Mouse (Mus musculus) CH12.LX (cell line): ENCODE data around the gene Tada3. TPM values are rescaled to one million over a fixed set of nuclear protein-coding genes. Genes with fewer than 3 reads are reported as not detected.

Experiments used
- DNase-seq: peaks from one replicate; pipeline ENCODE4 v3.0.0-alpha.2; 2013; ENCODE audit errors: extremely low read depth
- H3K27ac ChIP-seq: 2 replicates; pipeline ENCODE4 v1.5.1; 2012; ENCODE audit warnings: low read depth, mild to moderate bottlenecking, control low read depth, moderate library complexity; ENCODE audit not compliant: insufficient read depth
- H3K27me3 ChIP-seq: replicated peaks from 2 replicates; pipeline ENCODE3; 2012; ENCODE audit warnings: inconsistent platforms
- H3K36me3 ChIP-seq, 2 experiments: replicated peaks in 1 of 2; 2 replicates each; pipeline versions ENCODE3 to v1.6.1; 2012; ENCODE audit warnings: inconsistent platforms in 1 of 2, low read length in 1 of 2, mild to moderate bottlenecking in 1 of 2, mixed read lengths in 1 of 2, moderate library complexity in 1 of 2; ENCODE audit not compliant: control insufficient read depth in 1 of 2, insufficient read depth in 1 of 2
- H3K4me1 ChIP-seq, 2 experiments: 2 replicates each; pipeline ENCODE4 v1.6.1; 2012; ENCODE audit warnings: inconsistent platforms in 1 of 2, moderate library complexity in 1 of 2; ENCODE audit not compliant: insufficient read depth in 2 of 2, control insufficient read depth in 1 of 2
- H3K4me2 ChIP-seq: 2 replicates; pipeline ENCODE4 v1.6.1; 2012; ENCODE audit warnings: low read depth, mild to moderate bottlenecking, control low read depth; ENCODE audit not compliant: poor library complexity, insufficient read depth, severe bottlenecking
- H3K4me3 ChIP-seq, 3 experiments: fragments of 150-350 bp in 1 of 3; sonication (generic) in 1 of 3; replicated peaks in 1 of 3; 2 replicates each; pipeline versions ENCODE3 to v1.5.1; 2011 to 2012; ENCODE audit warnings: low read depth in 2 of 3, low read length in 2 of 3, mild to moderate bottlenecking in 2 of 3, moderate library complexity in 2 of 3, control low read depth in 1 of 3, improper control_type of control experiment in 1 of 3, inconsistent platforms in 1 of 3, mixed read lengths in 1 of 3; ENCODE audit not compliant: poor library complexity in 1 of 3
- H3K79me2 ChIP-seq: replicated peaks from 2 replicates; pipeline ENCODE4 v1.6.1; 2012; ENCODE audit warnings: mild to moderate bottlenecking, moderate library complexity; ENCODE audit not compliant: control insufficient read depth, poor library complexity, insufficient read depth, severe bottlenecking; ENCODE audit errors: extremely low read depth
- H3K9ac ChIP-seq: 2 replicates; pipeline ENCODE4 v1.6.1; 2012; ENCODE audit warnings: low read depth, mild to moderate bottlenecking, control low read depth, moderate library complexity; ENCODE audit not compliant: insufficient read depth
- H3K9me3 ChIP-seq: replicated peaks from 2 replicates; pipeline ENCODE3; 2012; ENCODE audit warnings: low read length, inconsistent platforms, mixed read lengths
- BHLHE40 ChIP-seq: IDR thresholded peaks from 2 replicates; pipeline ENCODE4 v1.6.1; 2011; ENCODE audit warnings: mild to moderate bottlenecking, low read depth, low read length, improper control_type of control experiment
- CHD1 ChIP-seq: IDR thresholded peaks from 2 replicates; pipeline ENCODE4 v1.6.1; 2012; ENCODE audit warnings: low read depth, low read length, improper control_type of control experiment, inconsistent platforms
- CHD2 ChIP-seq: IDR thresholded peaks from 2 replicates; pipeline ENCODE4 v1.6.1; 2011; ENCODE audit warnings: low read length, improper control_type of control experiment
- CTCF ChIP-seq, 2 experiments: IDR thresholded peaks in 1 of 2; conservative IDR thresholded peaks in 1 of 2; 2 replicates each; pipeline ENCODE4 v1.5.1; 2011 to 2012; ENCODE audit warnings: low read depth in 2 of 2, low read length in 2 of 2, improper control_type of control experiment in 1 of 2, inconsistent platforms in 1 of 2, mild to moderate bottlenecking in 1 of 2, moderate library complexity in 1 of 2
- E2F4 ChIP-seq: IDR thresholded peaks from 2 replicates; pipeline ENCODE4 v1.6.1; 2011; ENCODE audit warnings: low read depth, low read length, improper control_type of control experiment; ENCODE audit not compliant: insufficient replicate concordance
- ELF1 ChIP-seq: IDR thresholded peaks from 2 replicates; pipeline ENCODE4 v1.6.1; 2014; ENCODE audit warnings: low read depth, mild to moderate bottlenecking, inconsistent platforms, low read length, improper control_type of control experiment
- EP300 ChIP-seq: IDR thresholded peaks from 2 replicates; pipeline ENCODE4 v1.6.1; 2011; ENCODE audit warnings: low read length, improper control_type of control experiment
- ETS1 ChIP-seq: conservative IDR thresholded peaks from 2 replicates; pipeline ENCODE4 v1.6.1; 2012; ENCODE audit warnings: low read depth, mild to moderate bottlenecking, inconsistent platforms, low read length, improper control_type of control experiment, moderate library complexity
- GABPA ChIP-seq: IDR thresholded peaks from 2 replicates; pipeline ENCODE4 v1.6.1; 2012; ENCODE audit warnings: low read depth, low read length, improper control_type of control experiment, inconsistent platforms; ENCODE audit not compliant: insufficient replicate concordance
- HCFC1 ChIP-seq: IDR thresholded peaks from 2 replicates; pipeline ENCODE4 v1.6.1; 2012; ENCODE audit warnings: low read depth, mild to moderate bottlenecking, inconsistent platforms, low read length, improper control_type of control experiment
- IRF4 ChIP-seq: IDR thresholded peaks from 2 replicates; pipeline ENCODE4 v1.6.1; 2014; ENCODE audit warnings: low read depth, mild to moderate bottlenecking, inconsistent platforms, low read length, improper control_type of control experiment
- JUN ChIP-seq: IDR thresholded peaks from 2 replicates; pipeline ENCODE4 v1.6.1; 2011; ENCODE audit warnings: low read depth, mild to moderate bottlenecking, low read length, improper control_type of control experiment, moderate library complexity; ENCODE audit not compliant: insufficient read depth
- JUND ChIP-seq: conservative IDR thresholded peaks from 2 replicates; pipeline ENCODE4 v1.6.1; 2011; ENCODE audit warnings: low read depth, low read length, improper control_type of control experiment
- KAT2A ChIP-seq: IDR thresholded peaks from 2 replicates; pipeline ENCODE4 v1.6.1; 2012; ENCODE audit warnings: low read length, improper control_type of control experiment, inconsistent platforms; ENCODE audit not compliant: insufficient replicate concordance
- MAFK ChIP-seq: IDR thresholded peaks from 2 replicates; pipeline ENCODE4 v1.6.1; 2011; ENCODE audit warnings: low read length, improper control_type of control experiment; ENCODE audit not compliant: insufficient replicate concordance
- MAX ChIP-seq: IDR thresholded peaks from 2 replicates; pipeline ENCODE4 v1.6.1; 2011; ENCODE audit warnings: low read length, improper control_type of control experiment
- MAZ ChIP-seq: IDR thresholded peaks from 2 replicates; pipeline ENCODE4 v1.6.1; 2012; ENCODE audit warnings: low read depth, mild to moderate bottlenecking, inconsistent platforms, low read length, improper control_type of control experiment, moderate library complexity
- MEF2A ChIP-seq: IDR thresholded peaks from 2 replicates; pipeline ENCODE4 v1.6.1; 2014; ENCODE audit warnings: low read depth, mild to moderate bottlenecking, inconsistent platforms, low read length, improper control_type of control experiment, borderline replicate concordance
- MXI1 ChIP-seq: IDR thresholded peaks from 2 replicates; pipeline ENCODE4 v1.6.1; 2011; ENCODE audit warnings: mild to moderate bottlenecking, low read depth, low read length, improper control_type of control experiment
- MYC ChIP-seq: IDR thresholded peaks from 2 replicates; pipeline ENCODE4 v1.6.1; 2011; ENCODE audit warnings: low read depth, mild to moderate bottlenecking, improper control_type of control experiment, low read length
- NELFE ChIP-seq: IDR thresholded peaks from 2 replicates; pipeline ENCODE4 v1.6.1; 2011; ENCODE audit warnings: low read depth, low read length, improper control_type of control experiment
- NRF1 ChIP-seq: IDR thresholded peaks from 2 replicates; pipeline ENCODE4 v1.6.1; 2014; ENCODE audit warnings: low read depth, mild to moderate bottlenecking, inconsistent platforms, low read length, improper control_type of control experiment, moderate library complexity
- PAX5 ChIP-seq: IDR thresholded peaks from 2 replicates; pipeline ENCODE4 v1.6.1; 2012; ENCODE audit warnings: low read length, inconsistent platforms, mixed read lengths
- POLR2A ChIP-seq: IDR thresholded peaks from 2 replicates; pipeline ENCODE4 v1.6.1; 2011; ENCODE audit warnings: low read depth, mild to moderate bottlenecking, improper control_type of control experiment, low read length
- POLR2AphosphoS2 ChIP-seq: IDR thresholded peaks from 2 replicates; pipeline ENCODE4 v1.6.1; 2011; ENCODE audit warnings: low read depth, low read length, improper control_type of control experiment
- RAD21 ChIP-seq: IDR thresholded peaks from 2 replicates; pipeline ENCODE4 v1.6.1; 2011; ENCODE audit warnings: low read depth, mild to moderate bottlenecking, low read length, improper control_type of control experiment, moderate library complexity
- RCOR1 ChIP-seq: conservative IDR thresholded peaks from 2 replicates; pipeline ENCODE4 v1.6.1; 2012; ENCODE audit warnings: low read depth, mild to moderate bottlenecking, inconsistent platforms, low read length, improper control_type of control experiment
- SIN3A ChIP-seq: IDR thresholded peaks from 2 replicates; pipeline ENCODE4 v1.6.1; 2012; ENCODE audit warnings: low read length, improper control_type of control experiment, inconsistent platforms
- SMC3 ChIP-seq: IDR thresholded peaks from 2 replicates; pipeline ENCODE4 v1.6.1; 2011; ENCODE audit warnings: low read depth, low read length, improper control_type of control experiment
- TBP ChIP-seq: conservative IDR thresholded peaks from 2 replicates; pipeline ENCODE4 v1.6.1; 2011; ENCODE audit warnings: low read depth, low read length, improper control_type of control experiment
- TCF12 ChIP-seq: IDR thresholded peaks from 2 replicates; pipeline ENCODE4 v1.6.1; 2014; ENCODE audit warnings: low read depth, mild to moderate bottlenecking, inconsistent platforms, low read length, improper control_type of control experiment
- UBTF ChIP-seq: IDR thresholded peaks from 2 replicates; pipeline ENCODE4 v1.6.1; 2012; ENCODE audit warnings: low read depth, mild to moderate bottlenecking, inconsistent platforms, low read length, improper control_type of control experiment, moderate library complexity
- USF1 ChIP-seq: IDR thresholded peaks from 2 replicates; pipeline ENCODE4 v1.6.1; 2014; ENCODE audit warnings: low read depth, mild to moderate bottlenecking, inconsistent platforms, low read length, improper control_type of control experiment
- USF2 ChIP-seq: conservative IDR thresholded peaks from 2 replicates; pipeline ENCODE4 v1.6.1; 2011; ENCODE audit warnings: low read depth, low read length, improper control_type of control experiment
- ZC3H11A ChIP-seq: IDR thresholded peaks from 2 replicates; pipeline ENCODE4 v1.6.1; 2012; ENCODE audit warnings: low read depth, mild to moderate bottlenecking, inconsistent platforms, low read length, improper control_type of control experiment
- ZKSCAN1 ChIP-seq: IDR thresholded peaks from 2 replicates; pipeline ENCODE4 v1.6.1; 2012; ENCODE audit warnings: low read depth, inconsistent platforms, low read length, improper control_type of control experiment, borderline replicate concordance
- ZMIZ1 ChIP-seq: IDR thresholded peaks from 2 replicates; pipeline ENCODE4 v1.6.1; 2012; ENCODE audit warnings: low read depth, mild to moderate bottlenecking, inconsistent platforms, low read length, improper control_type of control experiment
- ZNF384 ChIP-seq: IDR thresholded peaks from 2 replicates; pipeline ENCODE4 v1.6.1; 2012; ENCODE audit warnings: low read depth, low read length, improper control_type of control experiment, inconsistent platforms
- dilution Hi-C: fragments of 300-500 bp; cut with MboI; formaldehyde crosslinking; loops from 2 replicates; pipeline ENCODE4 v1.14.3; 2020; ENCODE audit warnings: low sequenced_read_pairs; ENCODE audit not compliant: extremely low pct_unique_long_range_greater_than_20kb, extremely low pct_ligation_motif_present
- in situ Hi-C: fragments of 300-500 bp; cut with MboI; formaldehyde crosslinking; loops from 3 replicates; pipeline ENCODE4 v1.14.3; 2019; ENCODE audit warnings: low sequenced_read_pairs, low pct_ligation_motif_present, low pct_unique_long_range_greater_than_20kb, mixed read lengths
- polyA plus RNA-seq: library from polyadenylated mRNA; unstranded; fragments of >175 nt; gene quantifications from 2 replicates; pipeline ENCODE4 v1.2.1, GENCODE M21; 2012; ENCODE audit warnings: low read depth; ENCODE audit not compliant: insufficient read length
- total RNA-seq, 2 experiments: library from RNA; depleted of rRNA; stranded (reverse); fragments of 300-350 nt in 1 of 2; fragments of >200 nt in 1 of 2; gene quantifications; 2 replicates each; pipeline ENCODE4 v1.2.3; 2012 to 2014

Gene Tada3
- total RNA-seq (2012; rRNA removed) = 14.6 and 19.4 TPM in 2 replicates
- total RNA-seq (2014; rRNA removed) = 7.2 and 7.6 TPM in 2 replicates
- 24.8 and 28.2 TPM in 2 replicates for polyA plus RNA-seq

GRCm38 (mm10) chr6:113377496-113378385, at the start of gene Tada3, which contains the start of gene Arpc4:
TSS of gene Tada3 (minus strand) at chr6:113377883.
TSS of gene Arpc4 (plus strand) at chr6:113378115.
- TF ChIP-seq GABPA (no peak), PAX5 (no peak), MAX (no peak; the same call in 1 of the 2 replicates), UBTF (peak; percentile 54), BHLHE40 (peak; percentile 55), ZC3H11A (no peak), MAFK (no peak), MAZ (no peak; the same call in 1 of the 2 replicates), RAD21 (no peak), KAT2A (peak; percentile 42; the same call in 1 of the 2 replicates), POLR2A (peak; percentile 80), TBP (peak; percentile 74; the same call in 1 of the 2 replicates), POLR2AphosphoS2 (peak; percentile 69; the same call in 1 of the 2 replicates), JUND (no peak), ZKSCAN1 (no peak), CHD1 (peak; percentile 100), HCFC1 (peak; percentile 82), USF2 (no peak), SMC3 (no peak), JUN (no peak), MYC (peak; percentile 41; the same call in 1 of the 2 replicates), TCF12 (peak; percentile 92), MXI1 (peak; percentile 36), NRF1 (peak; percentile 84), CHD2 (peak; percentile 29; the same call in 1 of the 2 replicates), CTCF (conservative IDR thresholded peaks at IDR 0.05 in 1 of 2, IDR thresholded peaks at IDR 0.05 in 1 of 2; ENCODE audit: low read depth in 2 of 2, low read length in 2 of 2) (no peak), IRF4 (no peak; the same call in none of the 2 replicates), USF1 (no peak), ZNF384 (no peak), RCOR1 (no peak), SIN3A (peak; percentile 88), NELFE (peak; percentile 83), EP300 (no peak), E2F4 (no peak), ZMIZ1 (peak; percentile 81), ELF1 (peak; percentile 98), ETS1 (no peak), MEF2A (no peak)
- Histone ChIP-seq H3K4me3 (peak within 1 kb of the TSS; percentile 86 to 99 (median 95)), H3K4me1 (peaks cover 8 to 27% of the 10 kb centered on the region in 2 experiments; a peak in 3 of 4 replicates), H3K27me3 (no peaks in the 10 kb centered on the region), H3K36me3 (peaks cover 39 to 59% of the 10 kb centered on the region in 2 experiments), H3K9ac (peak within 1 kb of the TSS; percentile 90), H3K27ac (peak within 1 kb of the TSS; percentile 71), H3K4me2 (peak within 1 kb of the TSS; percentile 89), H3K79me2 (peaks cover 42% of the 10 kb centered on the region), H3K9me3 (no peaks in the 10 kb centered on the region)
- dilution Hi-C loops (no loop called here), in situ Hi-C loops (no loop called here)
- peak; percentile 96 for DNase-seq
